Mouse (Mus musculus): Measurements from ENCODE around the gene Rpl11.

DNA sequence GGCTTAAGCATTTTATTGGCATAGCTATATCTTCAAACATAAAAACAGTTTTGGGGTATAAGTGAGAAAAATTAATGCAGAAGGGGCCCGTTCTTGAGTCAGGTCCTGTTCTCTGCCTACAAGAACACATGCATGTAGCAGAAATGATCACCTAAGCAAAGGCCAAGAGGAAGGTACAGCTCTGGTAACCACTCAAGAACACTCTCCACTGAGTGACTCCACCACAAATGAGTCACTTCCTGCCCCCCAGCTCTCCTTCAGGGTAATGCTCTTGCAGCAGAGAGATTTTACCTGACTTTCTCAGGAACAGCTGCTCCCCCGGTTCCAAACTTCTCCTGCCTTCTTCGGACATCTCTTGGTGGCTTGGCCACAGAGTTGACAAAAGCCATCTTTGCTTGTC is 46.4 kb downstream of the Rpl11 start:
- TF ChIP-seq CTCF (IDR thresholded peaks at IDR 0.05; ENCODE audit: borderline replicate concordance, insufficient read depth, low read length) (no peak), POLR2A (IDR thresholded peaks at IDR 0.05; ENCODE audit: low read depth, low read length) (no peak)

Measured in embryonic fibroblast, embryonic 13.5 days (primary cell).